Mouse (Mus musculus) limb, embryonic 11.5 days (tissue): ENCODE data around the gene Amh. TPM values are rescaled to one million over a fixed set of nuclear protein-coding genes. Genes with fewer than 3 reads are reported as not detected.
A peak's percentile ranks its signal among the peaks of the same experiment; 100 is the strongest.

Experiments
- ATAC-seq: fragments of 200-750 bp; cut with Nextera tagmentation; 2 replicates; pipeline ENCODE4 v1.8.0; 2017; ENCODE audit warnings: low read depth; ENCODE audit not compliant: insufficient number of reproducible peaks, low FRiP score, low TSS enrichment
- DNase-seq: peaks from one replicate; pipeline ENCODE4 v3.0.0-alpha.2; 2015; ENCODE audit warnings: low spot score
- H3K27ac ChIP-seq: fragments of 300-500 bp; sonication (generic); replicated peaks from 2 replicates; pipeline ENCODE4 v1.5.1; 2014; ENCODE audit warnings: low read depth, mild to moderate bottlenecking, low read length
- H3K27me3 ChIP-seq: fragments of 300-500 bp; sonication (generic); 2 replicates; pipeline ENCODE4 v1.6.1; 2014; ENCODE audit warnings: mild to moderate bottlenecking, low read length, mixed read lengths; ENCODE audit not compliant: control insufficient read depth, insufficient read depth
- H3K36me3 ChIP-seq: fragments of 300-500 bp; sonication (generic); 2 replicates; pipeline ENCODE4 v1.6.1; 2014; ENCODE audit warnings: mild to moderate bottlenecking, low read length, moderate library complexity, mixed read lengths; ENCODE audit not compliant: control insufficient read depth, insufficient read depth
- H3K4me1 ChIP-seq: fragments of 300-500 bp; sonication (generic); 2 replicates; pipeline ENCODE4 v1.6.1; 2014; ENCODE audit warnings: low read length, mixed read lengths; ENCODE audit not compliant: control insufficient read depth, insufficient read depth
- H3K4me2 ChIP-seq: fragments of 300-500 bp; sonication (generic); 2 replicates; pipeline ENCODE4 v1.6.1; 2014; ENCODE audit warnings: low read depth, mild to moderate bottlenecking, moderate library complexity; ENCODE audit not compliant: severe bottlenecking
- H3K4me3 ChIP-seq: fragments of 300-500 bp; sonication (generic); 2 replicates; pipeline ENCODE4 v1.5.1; 2014; ENCODE audit warnings: low read depth, low read length
- H3K9ac ChIP-seq: fragments of 300-500 bp; sonication (generic); 2 replicates; pipeline ENCODE4 v1.6.1; 2014; ENCODE audit warnings: mild to moderate bottlenecking, low read length
- H3K9me3 ChIP-seq: fragments of 300-500 bp; sonication (generic); 2 replicates; pipeline ENCODE4 v1.6.1; 2016; ENCODE audit warnings: low read length; ENCODE audit not compliant: control insufficient read depth
- WGBS: fragments of 180-500 bp; shearing (Covaris S2); extraction: QIAGEN DNeasy Blood & Tissue Kit; methylation state at CpG from one replicate; pipeline ENCODE4 v1.1.7; 2014; 5-methylcytosine and 5-hydroxymethylcytosine counted together
- polyA plus RNA-seq: library from polyadenylated mRNA; unstranded; fragments of >200 nt; fragmentation: Nextera tagmentation; extraction: Ambion mirVana; gene quantifications from 2 replicates; pipeline ENCODE4 v1.2.1, GENCODE M21; 2014

The Amh gene
- polyA plus RNA-seq, 1 experiment from 2014 or later = not detected

- peaks cover 19% of the 10 kb centered on the region for H3K4me1 ChIP-seq
- peaks cover 5% of the 10 kb centered on the region for H3K36me3 ChIP-seq
- WGBS = 72% methylated on average over 7 of the region's 7 CpGs
- DNase-seq (no peak), ATAC-seq (no peak)
- H3K9me3 ChIP-seq = no peaks in the 10 kb centered on the region
- H3K4me2 ChIP-seq = no peak overlapping the region
- peaks cover 37% of the 10 kb centered on the region for H3K27me3 ChIP-seq
- H3K4me3 ChIP-seq = no peak overlapping the region
- H3K9ac ChIP-seq = no peak overlapping the region
- no peak overlapping the region for H3K27ac ChIP-seq
Measured at GRCm38 (mm10) chr10:80832818-80833217, 27.8 kb downstream of the Amh start.

- H3K36me3 ChIP-seq = no peaks in the 10 kb centered on the region; the same call in 1 of the 2 replicates
- H3K9ac ChIP-seq = no peak overlapping the region; the same call in 1 of the 2 replicates
- H3K9me3 ChIP-seq = no peaks in the 10 kb centered on the region
- no peak for ATAC-seq
- H3K4me1 ChIP-seq = peaks cover 9% of the 10 kb centered on the region; the same call in 1 of the 2 replicates
- DNase-seq = no peak
- H3K27ac ChIP-seq = no peak overlapping the region
- H3K27me3 ChIP-seq = peaks cover 37% of the 10 kb centered on the region
- 0 out of 2 replicates have a peak overlapping the region, but pooled peaks have one; percentile 5 for H3K4me3 ChIP-seq
- H3K4me2 ChIP-seq = no peak overlapping the region
- 58% methylated on average over 30 of the region's 30 CpGs for WGBS
Measured at GRCm38 (mm10) chr10:80835617-80836016, 30.6 kb downstream of the Amh start.

- no peak overlapping the region for H3K4me2 ChIP-seq
- H3K36me3 ChIP-seq = no peaks in the 10 kb centered on the region; the same call in 1 of the 2 replicates
- H3K4me1 ChIP-seq = no peaks in the 10 kb centered on the region
- DNase-seq (no peak), ATAC-seq (no peak)
- H3K27ac ChIP-seq = no peak overlapping the region
- no peak overlapping the region for H3K9ac ChIP-seq
- WGBS = 47% methylated on average over 7 of the region's 7 CpGs
- no peak overlapping the region for H3K4me3 ChIP-seq
- no peaks in the 10 kb centered on the region for H3K9me3 ChIP-seq
- H3K27me3 ChIP-seq = peaks cover 37% of the 10 kb centered on the region
Measured at GRCm38 (mm10) chr10:80836949-80837379, 31.9 kb downstream of the Amh start.

GRCm38 (mm10) chr10:80837827-80838226, 32.8 kb downstream of the Amh start:
- Histone ChIP-seq H3K9ac (no peak overlapping the region), H3K36me3 (no peaks in the 10 kb centered on the region; the same call in 1 of the 2 replicates), H3K4me3 (no peak overlapping the region), H3K27me3 (peaks cover 46% of the 10 kb centered on the region), H3K27ac (no peak overlapping the region), H3K4me2 (no peak overlapping the region), H3K4me1 (no peaks in the 10 kb centered on the region), H3K9me3 (no peaks in the 10 kb centered on the region)
- 20% methylated on average over 2 of the region's 2 CpGs for WGBS
- ATAC-seq (no peak), DNase-seq (no peak)

- Histone ChIP-seq H3K4me3 (no peak overlapping the region), H3K4me2 (no peak overlapping the region), H3K27ac (no peak overlapping the region), H3K4me1 (peaks cover 2% of the 10 kb centered on the region; the same call in 1 of the 2 replicates), H3K9me3 (no peaks in the 10 kb centered on the region), H3K9ac (no peak overlapping the region), H3K36me3 (no peaks in the 10 kb centered on the region; the same call in 1 of the 2 replicates), H3K27me3 (peaks cover 48% of the 10 kb centered on the region)
- WGBS = 52% methylated on average over 2 of the region's 2 CpGs
- ATAC-seq (no peak), DNase-seq (no peak)
Measured at GRCm38 (mm10) chr10:80838346-80838912, 33.4 kb downstream of the Amh start.

- Histone ChIP-seq H3K9me3 (no peaks in the 10 kb centered on the region), H3K27ac (no peak overlapping the region), H3K4me1 (peaks cover 10% of the 10 kb centered on the region; the same call in 1 of the 2 replicates), H3K4me3 (no peak overlapping the region), H3K36me3 (no peaks in the 10 kb centered on the region; the same call in 1 of the 2 replicates), H3K4me2 (no peak overlapping the region), H3K9ac (no peak overlapping the region), H3K27me3 (peaks cover 49% of the 10 kb centered on the region)
- WGBS = 64% methylated on average over 6 of the region's 6 CpGs
- no peak for ATAC-seq
- DNase-seq = no peak
Measured at GRCm38 (mm10) chr10:80839848-80840247, 34.8 kb downstream of the Amh start.

- H3K36me3 ChIP-seq = no peaks in the 10 kb centered on the region
- DNase-seq = no peak
- no peaks in the 10 kb centered on the region for H3K9me3 ChIP-seq
- peaks cover 10% of the 10 kb centered on the region; the same call in 1 of the 2 replicates for H3K4me1 ChIP-seq
- 75% methylated on average over 2 of the region's 2 CpGs for WGBS
- no peak overlapping the region for H3K9ac ChIP-seq
- no peak overlapping the region for H3K27ac ChIP-seq
- H3K27me3 ChIP-seq = peaks cover 39% of the 10 kb centered on the region
- ATAC-seq = no peak
- H3K4me3 ChIP-seq = no peak overlapping the region
- H3K4me2 ChIP-seq = no peak overlapping the region
Measured at GRCm38 (mm10) chr10:80841685-80842084, 36.6 kb downstream of the Amh start.

GRCm38 (mm10) chr10:80842334-80842733, 37.3 kb downstream of the Amh start:
- Histone ChIP-seq H3K4me3 (no peak overlapping the region), H3K9ac (no peak overlapping the region), H3K27ac (no peak overlapping the region), H3K4me2 (no peak overlapping the region), H3K36me3 (no peaks in the 10 kb centered on the region), H3K27me3 (peaks cover 37% of the 10 kb centered on the region), H3K9me3 (no peaks in the 10 kb centered on the region), H3K4me1 (peaks cover 10% of the 10 kb centered on the region; the same call in 1 of the 2 replicates)
- no peak for ATAC-seq
- no peak for DNase-seq
- WGBS = 87% methylated on average over 15 of the region's 15 CpGs
